Mouse (Mus musculus): ENCODE measurements around the gene Nr2f2.
A peak's percentile ranks its signal among the peaks of the same experiment; 100 is the strongest.

The Nr2f2 gene

GRCm38 (mm10) chr7:70365401-70365811 is 1.1 kb downstream of the Nr2f2 start:
- DNase-seq: no peak

DNA sequence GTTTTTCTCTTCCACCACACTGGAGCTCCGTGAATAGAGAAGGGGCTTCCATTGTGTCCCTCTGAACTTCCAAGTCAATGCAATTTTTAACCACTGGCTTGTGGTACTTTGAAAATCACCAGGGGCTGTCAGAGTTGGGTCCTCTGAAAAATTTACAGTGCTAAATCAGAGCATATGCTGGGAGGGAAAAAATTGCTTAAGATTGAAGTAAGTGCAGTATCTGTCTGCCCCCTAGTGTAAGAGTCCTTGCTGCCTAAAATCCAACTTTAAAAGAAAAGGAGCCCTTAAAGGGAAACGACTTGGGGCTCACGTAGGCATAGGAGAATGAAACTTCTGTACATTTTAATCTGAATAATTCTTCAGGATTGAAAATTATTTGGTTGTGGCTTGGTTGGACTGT is 1.7 kb downstream of the Nr2f2 start:
- peak; percentile 75 for DNase-seq

DNA sequence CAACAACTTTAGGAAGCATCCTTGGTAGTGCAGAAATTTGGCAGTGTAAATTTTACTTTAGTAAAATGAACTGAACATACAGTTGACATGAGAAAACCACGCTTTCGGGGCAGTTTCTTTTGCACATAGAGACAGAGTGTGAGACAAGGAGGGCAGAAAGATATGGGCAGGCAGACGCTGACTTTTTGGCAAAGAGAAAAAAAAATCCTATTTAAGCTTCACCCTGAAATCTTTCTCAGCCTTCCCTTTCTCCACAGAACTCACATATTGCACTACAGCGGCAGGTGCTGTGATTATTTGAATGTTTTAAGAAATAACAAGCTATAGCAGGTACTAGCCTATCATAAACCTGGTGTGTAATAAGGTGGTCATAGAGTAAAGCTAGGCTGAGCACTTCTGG is 3.2 kb downstream of the Nr2f2 start:
- no peak for DNase-seq

GRCm38 (mm10) chr7:70362526-70363170 is 3.9 kb downstream of the Nr2f2 start:
- DNase-seq: no peak

GRCm38 (mm10) chr7:70361383-70362364 is 4.9 kb downstream of the Nr2f2 start:
- DNase-seq: peak; percentile 97

GRCm38 (mm10) chr7:70360611-70361382 is 5.7 kb downstream of the Nr2f2 start:
- DNase-seq: no peak

GRCm38 (mm10) chr7:70359791-70360581 is 6.5 kb downstream of the Nr2f2 start:
- no peak for DNase-seq

DNA sequence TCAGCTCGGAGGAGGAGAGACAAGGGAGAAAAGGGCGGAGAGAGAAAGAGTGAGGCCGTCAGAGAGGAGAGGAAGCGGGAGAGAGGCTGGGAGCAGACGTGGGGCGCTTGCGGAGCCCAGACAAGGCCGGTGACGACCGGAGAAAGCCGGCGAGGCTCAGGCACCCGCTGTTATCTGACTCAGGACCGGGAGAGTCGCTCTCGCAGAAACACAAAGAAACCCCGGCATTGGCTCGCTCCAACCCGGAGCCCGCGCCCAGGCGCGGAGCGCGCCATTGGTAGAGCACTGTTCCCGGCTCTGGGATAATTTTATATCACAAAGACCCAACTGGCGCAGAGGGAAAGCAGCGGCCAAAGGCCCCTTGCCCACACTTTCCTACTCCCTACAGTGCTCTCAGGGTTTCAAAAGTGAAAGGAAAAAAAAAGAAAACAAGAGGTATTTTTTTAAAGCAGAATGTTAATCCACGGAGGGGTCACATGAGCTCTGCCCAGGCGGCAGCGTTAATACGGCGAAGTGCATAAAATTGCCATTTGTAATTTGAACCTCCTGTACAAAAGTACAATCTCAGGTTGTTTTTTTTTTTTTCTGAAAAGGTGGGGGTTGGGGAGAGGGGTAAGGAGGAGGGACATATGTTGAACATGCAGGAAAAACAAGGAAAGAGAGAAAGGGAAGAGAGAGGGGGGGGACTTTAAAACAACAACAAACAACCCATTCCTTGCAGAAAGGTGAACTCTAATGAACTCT is 7.5 kb downstream of the Nr2f2 start:
- no peak for DNase-seq

- no peak for DNase-seq
Measured at GRCm38 (mm10) chr7:70358020-70358847, 8.3 kb downstream of the Nr2f2 start.

DNA sequence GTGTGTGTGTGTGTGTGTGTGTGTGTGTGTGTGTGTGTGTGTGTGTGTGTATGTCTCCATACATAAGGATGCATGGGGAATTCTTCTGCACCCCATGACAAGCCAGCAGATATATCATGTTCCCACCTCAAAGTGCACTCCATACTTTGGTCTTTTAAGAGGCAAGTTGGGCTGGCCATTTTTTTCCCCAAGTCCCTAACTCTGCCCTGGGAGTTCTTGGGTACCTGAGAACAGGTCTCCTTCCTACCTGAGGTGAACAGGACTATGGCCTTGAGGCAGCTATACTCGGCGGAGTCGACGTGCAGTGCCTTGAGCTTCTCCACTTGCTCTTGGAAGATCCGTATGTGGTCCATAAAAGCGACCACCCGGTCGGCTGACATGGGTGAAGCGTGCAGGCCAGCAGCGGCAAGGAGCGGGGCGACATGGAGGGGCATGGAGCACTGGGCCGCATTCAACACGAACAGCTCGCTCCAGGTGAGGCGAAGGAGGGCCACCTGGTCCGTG is 9.0 kb downstream of the Nr2f2 start:
- DNase-seq: no peak

GRCm38 (mm10) chr7:70356691-70357515 is 9.6 kb downstream of the Nr2f2 start:
- DNase-seq: no peak

DNA sequence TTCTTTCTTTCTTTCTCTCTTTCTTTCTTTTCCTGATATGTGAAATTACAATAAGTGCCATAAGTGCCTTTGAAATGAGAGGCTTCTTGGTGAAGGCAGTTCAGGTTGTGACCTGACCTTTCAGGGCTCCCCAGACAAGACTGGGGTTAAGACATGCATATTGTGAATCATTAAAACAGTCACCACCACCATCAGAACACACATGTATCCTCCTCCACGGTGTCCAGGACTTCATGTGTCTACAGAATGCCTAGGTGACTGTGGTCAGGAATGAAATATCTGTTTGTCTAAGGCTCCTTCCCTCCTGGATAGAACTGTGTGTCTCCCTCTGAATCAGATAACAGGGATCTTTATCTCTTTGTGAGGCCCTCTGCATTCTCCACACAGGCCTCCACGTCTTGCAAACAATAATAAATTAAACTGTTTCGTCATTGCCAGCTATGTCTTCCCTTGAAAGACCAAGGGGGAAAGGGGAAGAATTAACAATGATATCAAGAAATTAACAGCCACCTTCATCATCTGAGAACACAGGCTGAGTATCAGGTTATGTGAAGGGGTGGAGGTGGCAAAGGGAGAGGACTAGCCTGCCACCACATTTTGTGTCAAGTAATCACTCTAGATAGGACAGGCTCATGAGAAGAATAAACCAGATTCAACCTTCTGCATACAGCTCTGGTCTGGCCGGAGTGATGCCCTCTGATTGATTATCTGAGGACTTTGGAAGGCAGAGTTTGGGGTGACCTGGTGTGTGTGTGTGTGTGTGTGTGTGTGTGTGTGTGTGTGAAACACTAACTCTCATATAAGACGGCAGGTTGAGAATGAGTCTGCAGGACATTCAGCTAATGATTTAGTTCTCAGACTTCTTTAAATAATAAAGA is 10.6 kb downstream of the Nr2f2 start:
- no peak for DNase-seq

DNA sequence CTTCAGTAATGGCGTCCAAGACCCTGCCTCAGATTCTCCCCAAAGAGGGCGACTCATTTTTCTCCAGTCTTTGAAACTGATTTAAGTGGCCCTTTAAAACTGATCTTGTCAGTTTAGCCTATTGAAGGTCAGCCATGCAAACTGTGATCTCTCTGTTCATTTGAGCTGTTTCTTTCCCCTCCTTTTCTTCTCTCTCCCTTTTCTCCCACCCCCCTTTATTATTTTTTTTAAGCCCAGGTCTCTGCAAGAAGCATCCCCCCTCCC is 11.2 kb downstream of the Nr2f2 start:
- no peak for DNase-seq

GRCm38 (mm10) chr7:70354606-70355356 is 11.8 kb downstream of the Nr2f2 start:
- no peak for DNase-seq

DNA sequence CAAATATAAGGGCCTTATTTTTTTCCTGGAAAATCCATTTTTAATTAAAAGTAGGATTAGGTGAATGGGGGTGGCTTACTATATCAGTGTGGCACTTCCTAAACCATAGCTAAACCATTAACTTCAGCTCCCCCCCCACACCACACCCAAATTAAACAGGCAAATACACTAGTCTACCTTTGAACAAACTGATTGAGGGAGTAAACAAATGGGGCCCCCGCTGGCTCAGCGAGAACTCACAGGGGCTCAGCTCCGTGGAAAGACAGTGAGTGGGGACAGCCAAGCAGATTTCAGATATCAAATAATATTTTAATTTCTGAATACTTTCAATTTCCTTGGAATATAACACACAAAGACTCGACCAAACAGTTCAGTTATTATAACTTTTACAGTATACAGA is 13.4 kb downstream of the Nr2f2 start:
- no peak for DNase-seq

GRCm38 (mm10) chr7:70352617-70353016 is 13.9 kb downstream of the Nr2f2 start:
- DNase-seq: no peak

GRCm38 (mm10) chr7:70351981-70352560 is 14.5 kb downstream of the Nr2f2 start:
- no peak for DNase-seq
